Mouse (Mus musculus): Measurements from ENCODE around the gene Cxcl2. TPM values are rescaled to one million over a fixed set of nuclear protein-coding genes. Genes with fewer than 3 reads are reported as not detected.

The Cxcl2 gene
- polyA plus RNA-seq (2012; rRNA removed): 0.19 TPM in 1 of 2 replicates, not detected in the other

GRCm38 (mm10) chr5:90903339-90904020, at the start of gene Cxcl2:
Gene Cxcl2, plus strand, starts transcription at chr5:90903871.

GRCm38 (mm10) chr5:90890519-90891463, 12.9 kb upstream of the Cxcl2 start, which contains the start of gene Cxcl1:
Gene Cxcl1, plus strand, starts transcription at chr5:90891241.

GRCm38 (mm10) chr5:90930971-90931851, 27.5 kb downstream of the Cxcl2 start, which contains the start of gene Mthfd2l:
Gene Mthfd2l, plus strand, starts transcription at chr5:90931117.

Other genes starting within 250 kb of the Cxcl2 start
- 0.17 and 2.2 TPM in 2 replicates for gene Cxcl5, start 144.5 kb upstream of the Cxcl2 start, polyA plus RNA-seq (2012; rRNA removed)
- 0.48 and 229 TPM in 2 replicates for gene Ppbp, start 135.4 kb upstream of the Cxcl2 start, polyA plus RNA-seq (2012; rRNA removed)
- gene Pf4, start 131.4 kb upstream of the Cxcl2 start, polyA plus RNA-seq (2012; rRNA removed): 23.0 and 28.2 TPM in 2 replicates
- 0.21 and 2.6 TPM in 2 replicates for gene Cxcl3, start 117.8 kb upstream of the Cxcl2 start, polyA plus RNA-seq (2012; rRNA removed)
- gene Cxcl15, start 109.3 kb upstream of the Cxcl2 start, polyA plus RNA-seq (2012; rRNA removed): not detected in 2 replicates
- 0.45 and 4.8 TPM in 2 replicates for gene Cxcl1, start 12.6 kb upstream of the Cxcl2 start, polyA plus RNA-seq (2012; rRNA removed)
- gene Mthfd2l, start 27.2 kb downstream of the Cxcl2 start, polyA plus RNA-seq (2012; rRNA removed): 47.8 and 48.2 TPM in 2 replicates
- gene Epgn, start 123.6 kb downstream of the Cxcl2 start, polyA plus RNA-seq (2012; rRNA removed): 0.18 and 0.31 TPM in 2 replicates
- 0.03 TPM in 1 of 2 replicates, not detected in the other for gene Ereg, start 170.8 kb downstream of the Cxcl2 start, polyA plus RNA-seq (2012; rRNA removed)
- gene Areg, start 235.7 kb downstream of the Cxcl2 start, polyA plus RNA-seq (2012; rRNA removed): 0.39 and 0.53 TPM in 2 replicates